Mouse (Mus musculus): ENCODE measurements around the gene Wdr38. TPM values are rescaled to one million over a fixed set of nuclear protein-coding genes. Genes with fewer than 3 reads are reported as not detected.

Gene Wdr38
- polyA plus RNA-seq, 1 experiment from 2014 or later, result 1.1 TPM

GRCm38 (mm10) chr2:38974171-38974570 is 23.1 kb upstream of the Wdr38 start:
- no peak overlapping the region for H3K9ac ChIP-seq
- H3K36me3 ChIP-seq, result no peaks in the 10 kb centered on the region
- no peak overlapping the region for H3K27ac ChIP-seq
- no peak for ATAC-seq (replicated peaks; ENCODE audit: insufficient number of reproducible peaks, insufficient read depth, low FRiP score, low read depth)
- 25% methylated on average over 2 of the region's 2 CpGs for WGBS
- H3K27me3 ChIP-seq, result no peaks in the 10 kb centered on the region
- H3K4me2 ChIP-seq, result no peak overlapping the region
- no peaks in the 10 kb centered on the region for H3K4me1 ChIP-seq (replicated peaks)
- H3K4me3 ChIP-seq, result no peak overlapping the region
- H3K9me3 ChIP-seq (replicated peaks), result no peaks in the 10 kb centered on the region

GRCm38 (mm10) chr2:38975181-38975580 is 22.1 kb upstream of the Wdr38 start:
- H3K4me2 ChIP-seq, result no peak overlapping the region
- no peaks in the 10 kb centered on the region for H3K36me3 ChIP-seq
- no peak overlapping the region for H3K27ac ChIP-seq
- H3K4me3 ChIP-seq, result no peak overlapping the region
- H3K9ac ChIP-seq, result no peak overlapping the region
- 83% methylated on average over 3 of the region's 3 CpGs for WGBS
- ATAC-seq (replicated peaks; ENCODE audit: insufficient number of reproducible peaks, insufficient read depth, low FRiP score, low read depth), result no peak
- no peaks in the 10 kb centered on the region for H3K4me1 ChIP-seq (replicated peaks)
- H3K27me3 ChIP-seq, result no peaks in the 10 kb centered on the region; the same call in 1 of the 2 replicates
- no peaks in the 10 kb centered on the region for H3K9me3 ChIP-seq (replicated peaks)

GRCm38 (mm10) chr2:38975941-38976805 is 21.1 kb upstream of the Wdr38 start:
- Histone ChIP-seq H3K27me3 (no peaks in the 10 kb centered on the region; the same call in 1 of the 2 replicates), H3K9me3 (replicated peaks) (no peaks in the 10 kb centered on the region), H3K36me3 (no peaks in the 10 kb centered on the region), H3K4me3 (no peak overlapping the region), H3K4me1 (replicated peaks) (no peaks in the 10 kb centered on the region), H3K9ac (no peak overlapping the region), H3K4me2 (no peak overlapping the region), H3K27ac (no peak overlapping the region)
- 73% methylated on average over 21 of the region's 21 CpGs for WGBS
- no peak for ATAC-seq (replicated peaks; ENCODE audit: insufficient number of reproducible peaks, insufficient read depth, low FRiP score, low read depth)

- Histone ChIP-seq H3K4me3 (no peak overlapping the region), H3K4me2 (no peak overlapping the region), H3K4me1 (replicated peaks) (no peaks in the 10 kb centered on the region), H3K27me3 (no peaks in the 10 kb centered on the region; the same call in 1 of the 2 replicates), H3K36me3 (no peaks in the 10 kb centered on the region), H3K27ac (no peak overlapping the region), H3K9ac (no peak overlapping the region), H3K9me3 (replicated peaks) (no peaks in the 10 kb centered on the region)
- WGBS, result 61% methylated on average over 4 of the region's 4 CpGs
- ATAC-seq (replicated peaks; ENCODE audit: insufficient number of reproducible peaks, insufficient read depth, low FRiP score, low read depth), result no peak; the same call in 1 of the 2 replicates
These were observed 19.4 kb upstream of the Wdr38 start for GRCm38 (mm10) chr2:38977837-38978236.

GRCm38 (mm10) chr2:38983456-38983855 is 13.8 kb upstream of the Wdr38 start:
- Histone ChIP-seq H3K36me3 (no peaks in the 10 kb centered on the region), H3K9me3 (replicated peaks) (no peaks in the 10 kb centered on the region), H3K4me3 (no peak overlapping the region), H3K4me2 (no peak overlapping the region), H3K27ac (no peak overlapping the region), H3K27me3 (no peaks in the 10 kb centered on the region; the same call in 1 of the 2 replicates), H3K9ac (no peak overlapping the region), H3K4me1 (replicated peaks) (0 out of 2 replicates have a peak, but pooled peaks cover 2% of the 10 kb centered on the region)
- 91% methylated on average over 2 of the region's 2 CpGs for WGBS
- no peak for ATAC-seq (replicated peaks; ENCODE audit: insufficient number of reproducible peaks, insufficient read depth, low FRiP score, low read depth)

- ATAC-seq (replicated peaks; ENCODE audit: insufficient number of reproducible peaks, insufficient read depth, low FRiP score, low read depth), result no peak
- Histone ChIP-seq H3K27me3 (no peaks in the 10 kb centered on the region), H3K36me3 (no peaks in the 10 kb centered on the region), H3K9me3 (replicated peaks) (no peaks in the 10 kb centered on the region), H3K4me3 (no peak overlapping the region), H3K4me1 (replicated peaks) (0 out of 2 replicates have a peak, but pooled peaks cover 2% of the 10 kb centered on the region), H3K4me2 (no peak overlapping the region), H3K27ac (no peak overlapping the region), H3K9ac (no peak overlapping the region)
- WGBS, result 71% methylated on average over 3 of the region's 3 CpGs
These were observed 10.7 kb upstream of the Wdr38 start for GRCm38 (mm10) chr2:38986580-38986979.

GRCm38 (mm10) chr2:38987371-38987770 is 9.9 kb upstream of the Wdr38 start:
- Histone ChIP-seq H3K27ac (no peak overlapping the region), H3K4me1 (replicated peaks) (0 out of 2 replicates have a peak, but pooled peaks cover 2% of the 10 kb centered on the region), H3K4me3 (no peak overlapping the region), H3K36me3 (no peaks in the 10 kb centered on the region), H3K4me2 (no peak overlapping the region), H3K9me3 (replicated peaks) (no peaks in the 10 kb centered on the region), H3K9ac (no peak overlapping the region), H3K27me3 (no peaks in the 10 kb centered on the region)
- ATAC-seq (replicated peaks; ENCODE audit: insufficient number of reproducible peaks, insufficient read depth, low FRiP score, low read depth), result no peak
- 50% methylated on average over 1 of the region's 1 CpGs for WGBS

DNA sequence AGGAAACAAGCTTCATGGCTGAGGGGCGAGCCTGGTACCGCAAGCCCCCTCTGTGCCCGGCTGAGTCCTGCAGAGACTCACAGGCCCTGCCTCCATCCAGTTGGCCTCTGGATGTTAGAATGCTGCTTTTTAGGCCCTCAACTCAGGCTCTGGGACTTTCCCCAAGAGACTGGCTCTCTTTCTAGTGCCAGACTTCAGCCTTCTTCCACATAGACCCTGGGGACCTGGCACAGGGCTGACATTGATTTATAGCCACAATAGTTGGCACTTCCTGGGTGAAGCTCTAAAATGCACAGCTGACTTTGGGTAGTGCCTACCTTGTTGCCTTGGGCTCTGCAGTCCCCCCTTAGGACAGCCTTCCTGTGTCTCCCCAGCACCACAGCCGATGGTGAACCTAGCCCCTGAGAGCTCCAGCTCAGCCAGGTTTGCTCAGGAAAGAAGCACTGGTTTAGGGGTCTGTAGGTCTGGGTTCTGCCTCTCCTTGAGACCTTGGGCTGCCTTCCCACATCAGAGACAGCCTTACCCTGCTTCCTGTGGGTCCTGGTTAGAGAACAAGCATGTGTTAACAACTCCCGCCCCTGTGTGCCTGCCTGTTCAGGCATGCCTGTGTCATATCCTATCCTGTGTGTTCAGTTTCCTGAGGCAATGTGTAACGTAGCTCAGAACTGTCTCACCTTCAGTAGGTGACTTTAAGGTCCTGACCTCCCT is 9.3 kb upstream of the Wdr38 start:
- WGBS, result 73% methylated on average over 6 of the region's 6 CpGs
- Histone ChIP-seq H3K4me2 (no peak overlapping the region), H3K27ac (no peak overlapping the region), H3K9ac (no peak overlapping the region), H3K4me1 (replicated peaks) (0 out of 2 replicates have a peak, but pooled peaks cover 5% of the 10 kb centered on the region), H3K36me3 (no peaks in the 10 kb centered on the region), H3K4me3 (no peak overlapping the region), H3K9me3 (replicated peaks) (no peaks in the 10 kb centered on the region), H3K27me3 (no peaks in the 10 kb centered on the region)
- ATAC-seq (replicated peaks; ENCODE audit: insufficient number of reproducible peaks, insufficient read depth, low FRiP score, low read depth), result no peak

- no peak overlapping the region for H3K9ac ChIP-seq
- no peak overlapping the region for H3K4me2 ChIP-seq
- H3K9me3 ChIP-seq (replicated peaks), result no peaks in the 10 kb centered on the region
- H3K4me1 ChIP-seq (replicated peaks), result 0 out of 2 replicates have a peak, but pooled peaks cover 5% of the 10 kb centered on the region
- H3K27ac ChIP-seq, result no peak overlapping the region
- H3K27me3 ChIP-seq, result no peaks in the 10 kb centered on the region
- H3K36me3 ChIP-seq, result no peaks in the 10 kb centered on the region
- 83% methylated on average over 2 of the region's 2 CpGs for WGBS
- H3K4me3 ChIP-seq, result no peak overlapping the region
- no peak for ATAC-seq (replicated peaks; ENCODE audit: insufficient number of reproducible peaks, insufficient read depth, low FRiP score, low read depth)
These were observed 8.3 kb upstream of the Wdr38 start for GRCm38 (mm10) chr2:38988929-38989328.

GRCm38 (mm10) chr2:38992004-38992403 is 5.3 kb upstream of the Wdr38 start:
- 0 out of 2 replicates have a peak, but pooled peaks cover 5% of the 10 kb centered on the region for H3K4me1 ChIP-seq (replicated peaks)
- H3K36me3 ChIP-seq, result no peaks in the 10 kb centered on the region
- H3K9me3 ChIP-seq (replicated peaks), result no peaks in the 10 kb centered on the region
- 48% methylated on average over 4 of the region's 4 CpGs for WGBS
- no peak overlapping the region for H3K27ac ChIP-seq
- H3K4me3 ChIP-seq, result no peak overlapping the region
- no peaks in the 10 kb centered on the region; the same call in 1 of the 2 replicates for H3K27me3 ChIP-seq
- ATAC-seq (replicated peaks; ENCODE audit: insufficient number of reproducible peaks, insufficient read depth, low FRiP score, low read depth), result no peak
- no peak overlapping the region for H3K9ac ChIP-seq
- no peak overlapping the region for H3K4me2 ChIP-seq

GRCm38 (mm10) chr2:38992452-38992851 is 4.8 kb upstream of the Wdr38 start:
- no peak overlapping the region for H3K9ac ChIP-seq
- no peak overlapping the region for H3K4me2 ChIP-seq
- no peaks in the 10 kb centered on the region for H3K9me3 ChIP-seq (replicated peaks)
- H3K27me3 ChIP-seq, result no peaks in the 10 kb centered on the region; the same call in 1 of the 2 replicates
- no peak overlapping the region for H3K4me3 ChIP-seq
- ATAC-seq (replicated peaks; ENCODE audit: insufficient number of reproducible peaks, insufficient read depth, low FRiP score, low read depth), result no peak; the same call in 1 of the 2 replicates
- 51% methylated on average over 4 of the region's 4 CpGs for WGBS
- no peaks in the 10 kb centered on the region for H3K36me3 ChIP-seq
- peaks cover 9% of the 10 kb centered on the region for H3K4me1 ChIP-seq (replicated peaks)
- H3K27ac ChIP-seq, result no peak overlapping the region
